Mouse (Mus musculus): ENCODE data around the gene Ap5s1.
A peak's percentile ranks its signal among the peaks of the same experiment; 100 is the strongest.

The Ap5s1 gene

GRCm38 (mm10) chr2:131188311-131188710, 18.6 kb upstream of the Ap5s1 start:
- DNase-seq: no peak

GRCm38 (mm10) chr2:131189521-131190309, 17.2 kb upstream of the Ap5s1 start:
- DNase-seq: no peak

GRCm38 (mm10) chr2:131190344-131191004, 16.4 kb upstream of the Ap5s1 start:
- no peak for DNase-seq

- DNase-seq: no peak
Observed at GRCm38 (mm10) chr2:131191005-131191390, 15.9 kb upstream of the Ap5s1 start.

- no peak for DNase-seq
Observed at GRCm38 (mm10) chr2:131196606-131197316, 10.1 kb upstream of the Ap5s1 start.

GRCm38 (mm10) chr2:131200710-131201109, 6.2 kb upstream of the Ap5s1 start:
- DNase-seq: no peak

- DNase-seq: no peak
Observed at GRCm38 (mm10) chr2:131201262-131201661, 5.6 kb upstream of the Ap5s1 start.

GRCm38 (mm10) chr2:131203816-131204409, 3.0 kb upstream of the Ap5s1 start:
- no peak for DNase-seq

GRCm38 (mm10) chr2:131204410-131204981, 2.4 kb upstream of the Ap5s1 start:
- no peak for DNase-seq

GRCm38 (mm10) chr2:131205521-131206182, 1.2 kb upstream of the Ap5s1 start:
- no peak for DNase-seq

GRCm38 (mm10) chr2:131208356-131208755, 1.5 kb downstream of the Ap5s1 start:
- DNase-seq: no peak

- peak; percentile 39 for DNase-seq
Observed at GRCm38 (mm10) chr2:131209125-131209795, 2.4 kb downstream of the Ap5s1 start.

GRCm38 (mm10) chr2:131209969-131210792, 3.3 kb downstream of the Ap5s1 start:
- peak; percentile 93 for DNase-seq

GRCm38 (mm10) chr2:131211026-131211615, 4.2 kb downstream of the Ap5s1 start:
- peak; percentile 34 for DNase-seq

GRCm38 (mm10) chr2:131213773-131214172, 6.9 kb downstream of the Ap5s1 start:
- no peak for DNase-seq

GRCm38 (mm10) chr2:131215941-131216858, 9.3 kb downstream of the Ap5s1 start:
- DNase-seq: no peak

- DNase-seq: no peak
Observed at GRCm38 (mm10) chr2:131220030-131220429, 13.2 kb downstream of the Ap5s1 start.

- no peak for DNase-seq
Observed at GRCm38 (mm10) chr2:131221853-131222515, 15.1 kb downstream of the Ap5s1 start.

- no peak for DNase-seq
Observed at GRCm38 (mm10) chr2:131222562-131222961, 15.7 kb downstream of the Ap5s1 start.
